In the genomic region with DNA sequence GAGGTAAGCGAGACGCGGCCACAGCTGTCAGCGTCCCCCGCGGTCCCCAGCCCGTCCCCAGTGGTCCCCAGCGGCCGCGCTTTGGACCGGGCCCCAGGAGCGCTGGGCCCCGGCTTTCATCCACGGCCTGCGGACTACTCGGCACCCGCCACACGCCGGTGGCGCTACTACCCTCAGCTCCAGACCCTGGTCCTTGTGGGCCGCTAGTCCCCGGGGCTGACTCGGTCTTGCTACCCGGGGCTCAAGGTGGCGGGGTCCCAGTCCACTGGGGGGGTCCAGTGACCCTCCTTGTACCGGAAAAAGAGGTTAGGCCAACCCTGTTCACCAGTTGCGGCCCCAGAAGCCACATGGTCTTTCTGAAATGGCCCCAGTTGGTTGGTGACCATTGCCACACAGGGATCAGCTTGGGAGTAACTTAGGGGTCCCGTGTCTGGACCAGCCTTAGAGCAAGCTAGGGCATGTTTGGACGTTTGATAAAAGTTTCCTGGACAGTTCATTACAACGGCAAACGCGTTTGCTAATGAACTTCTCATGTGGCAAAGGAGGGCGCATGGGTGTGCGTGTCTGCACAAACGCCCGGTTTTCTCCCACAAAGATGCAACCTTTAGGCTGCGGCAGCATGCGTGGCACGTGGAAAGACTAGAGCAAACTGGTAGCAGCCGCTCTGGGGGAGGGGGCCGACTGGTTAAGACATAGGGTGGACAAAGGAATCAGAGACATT, we compare ENCODE assay signal across 8 mouse cellular contexts. TPM values are rescaled to one million over a fixed set of nuclear protein-coding genes. Genes with fewer than 3 reads are reported as not detected.
DNase-seq lines count a peak whose midpoint lies in the region; ATAC-seq and TF ChIP-seq lines count a peak whose summit lies in the region.

No protein-coding gene starts in this region.

- H3K27me3 ChIP-seq in kidney, postnatal 0 days (ENCODE audit: insufficient read depth, low read length): no peaks in the 10 kb centered on the region
- H3K27me3 ChIP-seq in liver, embryonic 11.5 days (replicated peaks; ENCODE audit: control insufficient read depth, insufficient read depth, low read length): peaks cover 19% of the 10 kb centered on the region

- no peak for TF ChIP-seq CTCF in kidney, postnatal 0 days (IDR thresholded peaks at IDR 0.05; ENCODE audit: low read depth)

- no peaks in the 10 kb centered on the region for H3K9me3 ChIP-seq in kidney, postnatal 0 days (replicated peaks; ENCODE audit: low read length)
- 0 out of 2 replicates have a peak, but pooled peaks cover 2% of the 10 kb centered on the region for H3K9me3 ChIP-seq in liver, embryonic 11.5 days (ENCODE audit: control insufficient read depth, low read length)

- DNase-seq in kidney, postnatal 0 days (ENCODE audit: low spot score): peak; percentile 21
- no peak for DNase-seq in kidney, adult 9 months
- peak; percentile 45 for DNase-seq in adipocyte (ENCODE audit: low spot score)
- peak; percentile 29 for DNase-seq in forelimb bud, embryonic 11.5 days (ENCODE audit: low read depth, low spot score)
- peak; percentile 46 for DNase-seq in liver, embryonic 11.5 days (ENCODE audit: low spot score)
- peak; percentile 48 for DNase-seq in retina, postnatal 1 day
- no peak for DNase-seq in T-cell, adult 2 months (ENCODE audit: low spot score)
- no peak for DNase-seq in cerebellum, adult 9-10 months

- peak overlapping the region; percentile 80 for H3K4me2 ChIP-seq in kidney, postnatal 0 days (ENCODE audit: low read length)
- peak overlapping the region; percentile 90 for H3K4me2 ChIP-seq in liver, embryonic 11.5 days

- H3K36me3 ChIP-seq in kidney, postnatal 0 days (ENCODE audit: insufficient read depth, low read length): no peaks in the 10 kb centered on the region
- H3K36me3 ChIP-seq in liver, embryonic 11.5 days (ENCODE audit: control insufficient read depth, insufficient read depth, low read length): no peaks in the 10 kb centered on the region

- ATAC-seq in kidney, postnatal 0 days (replicated peaks; ENCODE audit: low FRiP score, low read depth): peak; percentile 27
- peak; percentile 45 for ATAC-seq in liver, embryonic 11.5 days (replicated peaks; ENCODE audit: low FRiP score)

- no peak overlapping the region for H3K27ac ChIP-seq in kidney, postnatal 0 days
- H3K27ac ChIP-seq in liver, embryonic 11.5 days (ENCODE audit: low read depth, low read length): no peak overlapping the region

- WGBS in kidney, postnatal 0 days: 2% methylated on average over 38 of the region's 41 CpGs
- 4% methylated on average over 41 of the region's 41 CpGs for WGBS in liver, embryonic 11.5 days

- peak overlapping the region; percentile 60 for H3K4me3 ChIP-seq in kidney, postnatal 0 days (replicated peaks; ENCODE audit: low read depth, low read length)
- peak overlapping the region; percentile 61 for H3K4me3 ChIP-seq in liver, embryonic 11.5 days (ENCODE audit: low read depth, low read length)

- H3K9ac ChIP-seq in kidney, postnatal 0 days (ENCODE audit: low read depth, low read length): peak overlapping the region; percentile 66
- H3K9ac ChIP-seq in liver, embryonic 11.5 days (ENCODE audit: low read depth, low read length): peak overlapping the region; percentile 63

- H3K4me1 ChIP-seq in kidney, postnatal 0 days (replicated peaks; ENCODE audit: insufficient read depth, low read length): peaks cover 9% of the 10 kb centered on the region; the same call in 1 of the 2 replicates
- H3K4me1 ChIP-seq in liver, embryonic 11.5 days (replicated peaks; ENCODE audit: control insufficient read depth, insufficient read depth, low read length): 0 out of 2 replicates have a peak, but pooled peaks cover 7% of the 10 kb centered on the region

RNA-seq across cellular contexts. Expression of a gene that starts 0.5 kb away (rescaled TPM):
- 46.3 and 56.9 TPM in 2 replicates for polyA plus RNA-seq in kidney, postnatal 0 days (2015; fragmentation: Nextera tagmentation; extraction: Ambion mirVana)
- 26.5 and 29.1 TPM in 2 replicates for polyA plus RNA-seq in liver, embryonic 11.5 days (2014; fragmentation: Nextera tagmentation; extraction: Ambion mirVana)

RNA-seq across cellular contexts. Expression of a gene that starts 29.6 kb away (rescaled TPM):
- polyA plus RNA-seq in kidney, postnatal 0 days (2015; fragmentation: Nextera tagmentation; extraction: Ambion mirVana): 21.3 and 23.3 TPM in 2 replicates
- polyA plus RNA-seq in liver, embryonic 11.5 days (2014; fragmentation: Nextera tagmentation; extraction: Ambion mirVana): 3.6 and 5.0 TPM in 2 replicates

RNA-seq across cellular contexts. Expression of a gene that starts 46.1 kb away (rescaled TPM):
- polyA plus RNA-seq in kidney, postnatal 0 days (2015; fragmentation: Nextera tagmentation; extraction: Ambion mirVana): not detected in 2 replicates
- polyA plus RNA-seq in liver, embryonic 11.5 days (2014; fragmentation: Nextera tagmentation; extraction: Ambion mirVana): not detected in 2 replicates

Comparison
In these comparisons a context has a peak if more than half of its experiments do, and no peak if none do; other contexts are left out.
1. DNase-seq: peak in kidney, postnatal 0 days (single experiment), adipocyte (single experiment), forelimb bud, embryonic 11.5 days (single experiment), liver, embryonic 11.5 days (single experiment) and retina, postnatal 1 day (single experiment); none in kidney, adult 9 months (single experiment), T-cell, adult 2 months (single experiment) and cerebellum, adult 9-10 months (single experiment).